Mouse (Mus musculus) E14TG2a.4 (cell line): ENCODE data around the gene Ccdc180.

ENCODE experiments used
- CTCF ChIP-seq: conservative IDR thresholded peaks from 2 replicates; pipeline ENCODE4 v1.5.1; 2014; ENCODE audit warnings: low read length
- POU5F1 ChIP-seq: IDR thresholded peaks from 2 replicates; pipeline ENCODE4 v1.6.1; 2014; ENCODE audit warnings: low read length, borderline replicate concordance

DNA sequence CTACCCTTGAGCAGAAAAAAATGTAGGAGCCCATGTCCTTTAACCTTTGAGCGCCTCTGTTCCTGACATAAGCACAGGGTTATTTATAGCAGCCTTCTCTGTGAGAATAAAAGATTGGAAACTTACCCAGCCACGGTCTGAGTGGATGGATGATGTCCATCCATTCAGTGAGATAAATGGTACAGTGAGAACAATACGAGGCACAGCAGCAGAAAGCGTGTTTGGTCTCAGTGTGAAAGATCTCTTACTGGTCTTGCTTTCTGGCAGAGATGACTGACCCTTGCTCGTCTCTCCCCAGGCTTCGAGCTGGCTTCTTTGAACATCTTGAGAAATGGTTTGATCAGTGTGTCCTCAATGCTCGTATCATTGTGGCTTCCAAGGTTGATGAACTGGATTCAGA lies 27.0 kb downstream of the Ccdc180 start:
- no peak for TF ChIP-seq CTCF
- TF ChIP-seq POU5F1, result no peak
